Mouse (Mus musculus) testis, adult 2 months (tissue): ENCODE data around the gene Nbea.

Experiments used
- CTCF ChIP-seq: fragments of 200-500 bp; IDR thresholded peaks from 2 replicates; pipeline ENCODE4 v1.5.1; 2012; ENCODE audit warnings: low read depth, mild to moderate bottlenecking, inconsistent platforms, low read length, moderate library complexity; ENCODE audit not compliant: control insufficient read depth, insufficient read depth, insufficient replicate concordance
- POLR2A ChIP-seq: fragments of 200-500 bp; IDR thresholded peaks from 2 replicates; pipeline ENCODE4 v1.6.1; 2012; ENCODE audit warnings: low read depth, mild to moderate bottlenecking, inconsistent platforms, low read length, moderate library complexity; ENCODE audit not compliant: control insufficient read depth

DNA sequence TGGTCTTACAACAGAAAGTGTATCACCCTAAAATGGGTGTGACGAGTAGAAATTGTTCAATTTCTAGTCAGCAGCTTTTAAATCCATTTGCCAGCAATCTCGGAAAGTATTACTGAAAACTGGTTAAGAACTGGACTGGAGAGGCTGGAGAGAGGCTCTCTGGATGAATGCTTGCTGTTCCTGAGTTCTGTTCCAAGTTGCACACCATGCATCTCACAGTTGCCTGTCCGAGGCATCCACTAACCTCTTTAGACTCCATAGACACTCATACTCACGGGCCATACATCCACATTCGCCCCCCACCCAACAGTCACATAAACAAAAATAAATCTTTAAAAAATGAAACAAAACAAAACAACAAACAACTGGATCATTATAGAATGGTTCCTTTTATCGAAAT lies 407.7 kb downstream of the Nbea start:
- no peak for TF ChIP-seq CTCF
- TF ChIP-seq POLR2A: no peak
